Mouse (Mus musculus): ENCODE measurements around the gene Slc41a3.

Gene Slc41a3

DNA sequence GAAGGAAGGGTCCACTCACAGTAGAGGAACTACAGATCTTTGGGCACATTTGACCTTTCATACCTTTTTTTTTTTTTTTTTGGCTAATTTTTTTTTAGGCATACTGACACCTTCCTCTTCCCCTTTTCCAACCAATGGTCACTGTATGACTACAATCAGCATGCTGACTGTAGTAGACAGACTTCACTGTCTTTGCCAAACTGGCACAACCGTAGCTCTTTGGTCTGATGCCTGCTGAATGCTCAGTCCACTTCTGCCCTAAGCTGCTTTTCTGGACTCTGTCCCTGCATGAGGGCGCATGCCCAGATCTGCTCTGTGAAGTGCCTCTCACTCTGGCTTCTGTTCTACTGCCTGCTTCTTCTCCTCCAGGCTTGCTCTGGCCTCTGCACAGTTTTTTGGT is 6.9 kb upstream of the Slc41a3 start:
- DNase-seq (ENCODE audit: low read depth), result no peak

DNA sequence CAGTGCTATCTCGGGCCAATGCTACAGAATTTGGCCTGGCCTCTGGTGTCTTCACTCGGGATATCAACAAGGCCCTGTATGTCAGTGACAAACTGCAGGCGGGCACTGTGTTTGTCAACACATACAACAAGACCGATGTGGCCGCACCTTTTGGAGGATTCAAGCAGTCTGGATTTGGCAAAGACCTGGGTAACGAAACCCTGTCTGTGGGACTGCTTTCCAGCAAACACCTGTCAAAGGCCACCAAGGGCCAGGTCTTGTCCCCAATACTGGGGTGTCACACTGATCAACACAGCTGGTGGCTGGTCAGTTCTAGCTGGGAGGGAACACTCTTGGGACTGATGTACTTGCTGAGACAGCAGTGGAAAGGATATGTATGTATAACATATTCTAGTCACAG is 6.3 kb upstream of the Slc41a3 start:
- no peak for DNase-seq (ENCODE audit: low read depth)

- DNase-seq (ENCODE audit: low read depth), result no peak
These were observed 4.2 kb upstream of the Slc41a3 start for GRCm38 (mm10) chr6:90600351-90600750.

GRCm38 (mm10) chr6:90601736-90602135 is 2.8 kb upstream of the Slc41a3 start:
- DNase-seq (ENCODE audit: low read depth), result no peak

- DNase-seq (ENCODE audit: low read depth), result no peak
These were observed 2.2 kb upstream of the Slc41a3 start for GRCm38 (mm10) chr6:90602304-90602703.

- DNase-seq (ENCODE audit: low read depth), result no peak
These were observed 1.4 kb upstream of the Slc41a3 start for GRCm38 (mm10) chr6:90603126-90603525.

DNA sequence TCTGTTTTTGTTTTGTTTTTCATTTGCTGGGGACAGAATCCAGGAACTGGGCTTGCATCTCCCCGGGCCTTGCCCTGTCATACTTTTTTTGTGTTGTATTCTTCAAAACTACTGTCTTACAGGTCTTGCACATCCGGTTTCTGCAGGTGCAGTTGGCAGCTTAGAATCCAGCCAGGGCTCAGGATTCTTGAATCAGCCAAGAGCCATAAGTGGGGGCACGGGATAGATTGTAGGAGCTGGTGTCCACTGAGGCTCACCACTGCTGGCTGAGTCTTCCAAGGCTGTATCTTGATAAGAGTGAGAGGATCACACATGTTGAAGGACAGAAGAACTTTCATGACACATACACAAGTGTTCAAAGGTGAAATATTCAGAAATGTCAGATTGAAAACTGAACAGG is 395 bp upstream of the Slc41a3 start:
- DNase-seq (ENCODE audit: low read depth), result no peak

- no peak for DNase-seq (ENCODE audit: low read depth)
These were observed 757 bp downstream of the Slc41a3 start for GRCm38 (mm10) chr6:90605298-90605665.

DNA sequence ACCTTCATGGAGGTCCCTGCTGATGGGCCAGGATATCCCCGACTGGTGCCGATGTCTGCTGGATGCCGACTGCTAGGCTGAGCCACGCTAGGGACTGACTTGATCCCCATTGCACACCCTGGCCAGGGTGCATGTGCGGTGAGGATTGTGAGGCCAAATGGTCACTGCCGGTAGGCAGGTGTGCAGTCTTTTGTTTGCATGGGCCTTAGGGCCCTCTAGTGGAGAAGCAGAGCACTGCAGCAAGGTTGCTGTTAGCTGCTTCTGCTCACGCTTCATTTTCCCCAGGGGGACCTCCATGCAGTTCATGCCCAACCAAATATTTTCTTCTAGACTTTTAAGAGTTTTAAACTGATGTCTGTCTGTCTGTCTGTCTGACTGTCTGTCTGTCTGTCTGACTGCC is 2.0 kb downstream of the Slc41a3 start:
- peak; percentile 90 for DNase-seq (ENCODE audit: low read depth)

DNA sequence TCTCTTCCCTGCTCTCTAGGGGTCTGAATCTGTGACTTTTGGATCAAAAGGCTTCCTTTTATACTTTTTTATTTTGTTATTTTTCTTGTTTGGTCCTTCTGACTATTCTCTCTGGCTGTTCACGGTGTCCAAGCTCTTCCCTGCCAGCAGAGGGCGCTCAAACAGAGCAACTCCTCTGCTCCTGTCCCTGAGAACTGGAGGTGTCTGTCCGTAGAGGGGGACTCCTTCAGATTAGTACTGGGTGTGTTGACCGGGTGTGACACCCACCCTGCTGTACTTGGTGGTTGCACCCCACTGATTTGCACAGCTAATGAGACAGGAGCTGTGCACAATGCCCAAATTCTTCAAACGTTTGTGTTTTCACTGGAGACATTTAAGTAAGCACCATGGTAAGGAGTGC is 2.7 kb downstream of the Slc41a3 start:
- peak; percentile 89 for DNase-seq (ENCODE audit: low read depth)

- DNase-seq (ENCODE audit: low read depth), result no peak
These were observed 3.7 kb downstream of the Slc41a3 start for GRCm38 (mm10) chr6:90608186-90608585.

- no peak for DNase-seq (ENCODE audit: low read depth)
These were observed 5.7 kb downstream of the Slc41a3 start for GRCm38 (mm10) chr6:90610248-90610647.

DNA sequence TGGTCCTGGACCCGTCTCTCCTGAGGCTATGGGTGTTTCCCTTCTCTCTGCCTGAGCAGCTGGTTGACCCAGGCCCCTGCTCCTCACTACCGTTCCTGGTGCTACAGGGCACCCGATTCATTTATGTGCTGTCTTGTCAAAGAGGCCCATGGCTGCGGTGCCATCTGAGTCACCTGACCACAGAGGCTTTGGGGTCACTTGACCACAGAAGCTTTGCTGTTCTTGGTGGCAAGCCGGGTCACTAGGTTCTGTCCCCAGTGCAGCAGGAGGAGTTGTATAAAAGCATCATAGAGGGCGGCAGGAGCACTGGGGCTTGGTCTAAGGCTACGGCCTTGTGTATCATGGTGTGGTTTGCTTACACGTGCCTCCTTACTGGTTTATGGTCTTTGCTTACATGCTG is 8.8 kb downstream of the Slc41a3 start:
- DNase-seq (ENCODE audit: low read depth), result no peak

GRCm38 (mm10) chr6:90615362-90615761 is 10.8 kb downstream of the Slc41a3 start:
- no peak for DNase-seq (ENCODE audit: low read depth)

DNA sequence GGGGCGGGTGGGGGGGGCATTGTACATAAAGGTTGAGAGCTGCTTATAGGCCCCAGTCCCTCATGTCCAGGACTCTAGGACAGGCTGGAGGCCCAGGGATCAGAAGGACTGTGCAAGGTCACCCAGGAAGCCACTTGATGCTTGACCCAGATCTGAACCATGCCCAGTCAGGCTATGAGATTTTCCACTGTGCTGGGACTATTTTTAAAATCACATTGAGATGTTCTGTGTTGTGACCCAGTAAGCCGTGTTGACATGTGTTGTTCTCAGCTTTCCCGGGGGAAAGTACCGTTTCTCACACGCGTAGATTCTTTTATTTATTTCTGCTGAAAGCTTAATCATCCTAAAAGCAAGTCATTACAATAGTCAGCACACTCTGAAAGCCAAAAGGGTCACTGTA is 11.5 kb downstream of the Slc41a3 start:
- no peak for DNase-seq (ENCODE audit: low read depth)

GRCm38 (mm10) chr6:90616481-90616880 is 12.0 kb downstream of the Slc41a3 start:
- DNase-seq (ENCODE audit: low read depth), result no peak

DNA sequence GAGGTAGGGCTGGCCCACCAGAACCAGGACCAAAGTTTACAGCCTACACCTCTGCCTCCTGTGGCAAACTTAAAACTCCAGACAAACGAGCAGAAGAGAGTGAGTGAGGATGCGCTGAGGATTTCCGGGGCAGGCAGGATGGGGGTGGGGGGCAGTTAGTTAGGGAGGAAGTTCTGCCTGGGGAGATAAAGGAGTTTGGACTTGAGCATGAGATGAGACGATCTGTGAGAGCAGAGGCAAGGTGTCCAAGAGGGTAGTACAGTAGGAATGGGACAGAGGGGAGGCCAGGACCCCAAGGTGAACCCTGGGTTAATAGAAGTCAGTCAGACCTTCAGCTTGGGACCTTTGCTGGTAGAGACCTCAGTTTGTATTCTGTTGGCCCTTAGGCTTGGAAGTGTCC is 13.7 kb downstream of the Slc41a3 start:
- DNase-seq (ENCODE audit: low read depth), result peak; percentile 67

DNA sequence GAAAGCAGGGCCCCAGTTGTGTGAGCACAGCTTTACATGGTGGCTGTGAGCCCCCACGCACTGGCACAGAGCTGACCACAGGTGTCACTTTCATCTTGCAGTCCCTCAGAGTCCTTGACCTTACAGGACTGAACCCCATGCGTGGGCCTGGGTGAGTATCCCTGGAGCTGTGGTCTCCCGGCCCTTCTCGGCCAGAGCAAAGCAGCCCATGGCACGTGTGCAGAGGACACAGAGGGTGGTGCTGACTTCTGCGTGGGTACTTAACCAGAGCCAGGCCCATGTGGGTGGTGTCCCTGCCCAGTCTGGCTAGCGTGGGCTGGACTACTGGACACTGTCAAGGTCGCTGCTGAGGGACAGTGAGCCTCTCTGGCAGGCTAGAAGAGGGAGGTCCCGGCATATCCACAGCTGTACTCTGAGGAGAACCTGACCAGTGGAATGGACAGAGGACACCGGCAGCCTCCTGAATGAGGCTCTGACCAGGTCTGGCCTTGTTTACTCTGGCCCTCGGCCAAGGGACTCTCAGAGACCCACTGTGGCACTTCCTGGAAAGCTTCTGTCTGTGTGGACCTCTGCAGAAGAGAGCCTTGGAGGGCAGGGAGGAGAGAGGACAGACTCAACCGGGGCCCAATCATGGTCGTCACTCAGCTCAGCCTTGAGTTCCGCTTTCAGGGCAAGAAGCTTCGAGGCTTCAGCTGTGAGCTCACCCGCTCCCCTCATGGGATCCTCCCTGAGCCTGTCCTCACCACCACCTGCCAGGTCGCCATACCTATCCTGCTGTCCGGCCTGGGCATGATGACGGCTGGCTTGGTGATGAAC is 14.5 kb downstream of the Slc41a3 start:
- no peak for DNase-seq (ENCODE audit: low read depth)

DNA sequence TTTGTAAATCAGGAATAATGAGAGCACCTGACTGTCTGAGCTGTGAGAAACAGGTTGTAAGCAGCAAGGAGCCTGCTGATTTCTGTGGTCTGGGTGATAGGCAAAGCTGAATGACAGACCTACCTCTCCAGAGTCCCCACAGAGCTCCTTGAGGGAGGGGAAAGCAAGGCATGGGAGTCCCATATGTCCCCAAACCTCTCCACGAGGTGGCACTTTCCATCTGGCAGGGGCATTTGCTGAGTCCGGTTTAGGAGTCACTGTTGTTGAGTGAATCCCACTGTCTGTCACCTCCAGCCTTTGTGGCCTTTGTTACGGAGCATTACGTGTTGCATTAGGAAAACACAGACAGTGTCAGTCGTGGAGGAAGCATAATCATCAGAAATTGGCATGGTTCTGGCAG is 15.4 kb downstream of the Slc41a3 start:
- DNase-seq (ENCODE audit: low read depth), result no peak

DNA sequence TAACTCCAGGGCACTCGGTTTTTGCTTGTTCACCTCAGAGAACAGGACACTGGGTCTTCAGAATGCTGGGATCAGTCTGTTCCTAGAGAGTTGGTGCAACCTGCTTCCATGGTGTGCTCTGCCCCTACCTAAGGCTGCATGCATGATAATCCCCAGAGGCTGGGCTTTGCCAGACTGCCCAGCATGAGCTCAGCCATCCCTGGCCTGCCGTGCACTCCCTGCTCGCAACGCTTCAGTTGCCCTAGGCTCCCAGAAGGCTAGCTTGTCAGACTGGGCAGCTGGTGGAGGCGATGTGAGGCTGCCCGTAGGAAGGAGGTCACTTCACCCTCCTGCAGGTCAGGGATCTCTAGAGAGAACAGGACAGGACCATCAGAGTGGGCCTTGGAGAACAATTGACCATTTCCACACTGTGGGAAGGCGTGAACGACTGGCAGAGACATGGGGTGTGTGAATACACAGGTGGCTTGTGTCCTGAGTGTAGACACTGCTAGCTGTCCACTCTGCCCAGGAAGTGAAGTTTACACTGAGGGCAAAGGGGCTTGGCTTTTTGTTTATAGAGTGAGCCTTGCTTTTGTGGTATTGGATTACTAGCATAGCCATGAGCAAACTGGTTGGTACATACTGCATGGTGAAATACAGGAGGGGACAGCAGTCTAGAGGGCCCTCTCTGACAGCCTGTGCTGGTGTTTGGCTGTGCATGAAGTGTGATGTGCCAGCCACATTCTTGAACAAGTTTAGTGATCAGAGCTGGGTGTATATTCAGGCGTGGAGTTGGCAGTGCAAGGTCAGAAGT is 16.5 kb downstream of the Slc41a3 start:
- DNase-seq (ENCODE audit: low read depth), result no peak

- no peak for DNase-seq (ENCODE audit: low read depth)
These were observed 17.0 kb downstream of the Slc41a3 start for GRCm38 (mm10) chr6:90621584-90621890.

- no peak for DNase-seq (ENCODE audit: low read depth)
These were observed 18.4 kb downstream of the Slc41a3 start for GRCm38 (mm10) chr6:90622758-90623455.

- no peak for DNase-seq (ENCODE audit: low read depth)
These were observed 18.9 kb downstream of the Slc41a3 start for GRCm38 (mm10) chr6:90623456-90623836.

Measured in naive thymus-derived CD4-positive, alpha-beta T cell, adult 2 months (primary cell).